Mouse (Mus musculus): ENCODE results near the gene Olfr71. TPM values are rescaled to one million over a fixed set of nuclear protein-coding genes. Genes with fewer than 3 reads are reported as not detected.
A peak's percentile ranks its signal among the peaks of the same experiment; 100 is the strongest.

Olfr71 gene
- polyA plus RNA-seq, 1 experiment from 2014 or later = not detected

- H3K9ac ChIP-seq (replicated peaks) = no peak overlapping the region
- no peaks in the 10 kb centered on the region for H3K9me3 ChIP-seq (ENCODE audit: low read length)
- H3K4me1 ChIP-seq (ENCODE audit: insufficient read depth) = no peaks in the 10 kb centered on the region; the same call in 1 of the 2 replicates
- no peak overlapping the region for H3K4me3 ChIP-seq (ENCODE audit: low read depth, low read length)
- H3K36me3 ChIP-seq (replicated peaks; ENCODE audit: insufficient read depth, low read length) = no peaks in the 10 kb centered on the region
- DNase-seq = no peak
- H3K4me2 ChIP-seq (ENCODE audit: low read depth, low read length) = no peak overlapping the region
- 78% methylated on average over 4 of the region's 4 CpGs for WGBS (ENCODE audit: insufficient replicate concordance)
- ATAC-seq = no peak
- TF ChIP-seq CTCF (IDR thresholded peaks at IDR 0.05; ENCODE audit: low read depth) (no peak), EP300 (IDR thresholded peaks at IDR 0.05; ENCODE audit: low read depth) (no peak)
- H3K27ac ChIP-seq (ENCODE audit: low read depth) = no peak overlapping the region
- H3K27me3 ChIP-seq (ENCODE audit: insufficient read depth, low read length) = no peaks in the 10 kb centered on the region
Observed at GRCm38 (mm10) chr4:43722191-43722590, 12.1 kb upstream of the Olfr71 start.

GRCm38 (mm10) chr4:43720491-43721228 is 10.6 kb upstream of the Olfr71 start:
- Histone ChIP-seq H3K9me3 (ENCODE audit: low read length) (no peaks in the 10 kb centered on the region), H3K36me3 (replicated peaks; ENCODE audit: insufficient read depth, low read length) (no peaks in the 10 kb centered on the region), H3K4me3 (ENCODE audit: low read depth, low read length) (no peak overlapping the region), H3K27ac (ENCODE audit: low read depth) (no peak overlapping the region), H3K27me3 (ENCODE audit: insufficient read depth, low read length) (no peaks in the 10 kb centered on the region), H3K4me2 (ENCODE audit: low read depth, low read length) (no peak overlapping the region), H3K4me1 (ENCODE audit: insufficient read depth) (no peaks in the 10 kb centered on the region), H3K9ac (replicated peaks) (no peak overlapping the region)
- DNase-seq = no peak
- WGBS (ENCODE audit: insufficient replicate concordance) = 52% methylated on average over 14 of the region's 16 CpGs
- TF ChIP-seq EP300 (IDR thresholded peaks at IDR 0.05; ENCODE audit: low read depth) = no peak
- no peak for ATAC-seq

GRCm38 (mm10) chr4:43713652-43714219 is 3.7 kb upstream of the Olfr71 start:
- no peak for DNase-seq
- H3K27me3 ChIP-seq (ENCODE audit: insufficient read depth, low read length) = 0 out of 2 replicates have a peak, but pooled peaks cover 2% of the 10 kb centered on the region
- TF ChIP-seq CTCF (IDR thresholded peaks at IDR 0.05; ENCODE audit: low read depth) (no peak), EP300 (IDR thresholded peaks at IDR 0.05; ENCODE audit: low read depth) (no peak)
- no peaks in the 10 kb centered on the region for H3K9me3 ChIP-seq (ENCODE audit: low read length)
- no peaks in the 10 kb centered on the region for H3K4me1 ChIP-seq (ENCODE audit: insufficient read depth)
- no peak overlapping the region for H3K4me2 ChIP-seq (ENCODE audit: low read depth, low read length)
- no peak overlapping the region for H3K27ac ChIP-seq (ENCODE audit: low read depth)
- no peak for ATAC-seq
- 39% methylated on average over 7 of the region's 7 CpGs for WGBS (ENCODE audit: insufficient replicate concordance)
- H3K9ac ChIP-seq (replicated peaks) = no peak overlapping the region
- H3K36me3 ChIP-seq (replicated peaks; ENCODE audit: insufficient read depth, low read length) = no peaks in the 10 kb centered on the region
- H3K4me3 ChIP-seq (ENCODE audit: low read depth, low read length) = no peak overlapping the region

- ATAC-seq = no peak
- no peak overlapping the region for H3K4me3 ChIP-seq (ENCODE audit: low read depth, low read length)
- WGBS (ENCODE audit: insufficient replicate concordance) = 2% methylated on average over 2 of the region's 2 CpGs
- H3K4me1 ChIP-seq (ENCODE audit: insufficient read depth) = no peaks in the 10 kb centered on the region
- no peak for TF ChIP-seq EP300 (IDR thresholded peaks at IDR 0.05; ENCODE audit: low read depth)
- peak; percentile 89 for TF ChIP-seq CTCF (IDR thresholded peaks at IDR 0.05; ENCODE audit: low read depth)
- H3K36me3 ChIP-seq (replicated peaks; ENCODE audit: insufficient read depth, low read length) = no peaks in the 10 kb centered on the region
- no peak overlapping the region for H3K9ac ChIP-seq (replicated peaks)
- H3K27ac ChIP-seq (ENCODE audit: low read depth) = no peak overlapping the region
- H3K4me2 ChIP-seq (ENCODE audit: low read depth, low read length) = no peak overlapping the region
- DNase-seq = peak; percentile 84
- no peaks in the 10 kb centered on the region for H3K9me3 ChIP-seq (ENCODE audit: low read length)
- H3K27me3 ChIP-seq (ENCODE audit: insufficient read depth, low read length) = 0 out of 2 replicates have a peak, but pooled peaks cover 2% of the 10 kb centered on the region
Observed at GRCm38 (mm10) chr4:43711821-43712220, 1.8 kb upstream of the Olfr71 start.

- no peak overlapping the region for H3K9ac ChIP-seq (replicated peaks)
- no peaks in the 10 kb centered on the region for H3K36me3 ChIP-seq (replicated peaks; ENCODE audit: insufficient read depth, low read length)
- 71% methylated on average over 13 of the region's 13 CpGs for WGBS (ENCODE audit: insufficient replicate concordance)
- no peak overlapping the region for H3K4me3 ChIP-seq (ENCODE audit: low read depth, low read length)
- no peaks in the 10 kb centered on the region for H3K9me3 ChIP-seq (ENCODE audit: low read length)
- no peak for TF ChIP-seq EP300 (IDR thresholded peaks at IDR 0.05; ENCODE audit: low read depth)
- TF ChIP-seq CTCF (IDR thresholded peaks at IDR 0.05; ENCODE audit: low read depth) = no peak
- no peaks in the 10 kb centered on the region for H3K4me1 ChIP-seq (ENCODE audit: insufficient read depth)
- H3K4me2 ChIP-seq (ENCODE audit: low read depth, low read length) = no peak overlapping the region
- DNase-seq (no peak), ATAC-seq (no peak)
- H3K27me3 ChIP-seq (ENCODE audit: insufficient read depth, low read length) = no peaks in the 10 kb centered on the region
- no peak overlapping the region for H3K27ac ChIP-seq (ENCODE audit: low read depth)
Observed at GRCm38 (mm10) chr4:43705991-43706390, 4.1 kb downstream of the Olfr71 start.

- no peaks in the 10 kb centered on the region for H3K4me1 ChIP-seq (ENCODE audit: insufficient read depth)
- no peak for TF ChIP-seq CTCF (IDR thresholded peaks at IDR 0.05; ENCODE audit: low read depth)
- no peak for TF ChIP-seq EP300 (IDR thresholded peaks at IDR 0.05; ENCODE audit: low read depth)
- DNase-seq (no peak), ATAC-seq (no peak)
- no peaks in the 10 kb centered on the region for H3K36me3 ChIP-seq (replicated peaks; ENCODE audit: insufficient read depth, low read length)
- no peak overlapping the region for H3K4me2 ChIP-seq (ENCODE audit: low read depth, low read length)
- no peaks in the 10 kb centered on the region for H3K9me3 ChIP-seq (ENCODE audit: low read length)
- 82% methylated on average over 8 of the region's 8 CpGs for WGBS (ENCODE audit: insufficient replicate concordance)
- H3K4me3 ChIP-seq (ENCODE audit: low read depth, low read length) = no peak overlapping the region
- H3K9ac ChIP-seq (replicated peaks) = no peak overlapping the region
- no peak overlapping the region for H3K27ac ChIP-seq (ENCODE audit: low read depth)
- H3K27me3 ChIP-seq (ENCODE audit: insufficient read depth, low read length) = no peaks in the 10 kb centered on the region
Observed at GRCm38 (mm10) chr4:43703851-43704250, 6.2 kb downstream of the Olfr71 start.
